Mouse (Mus musculus): ENCODE measurements around the gene Drosha. TPM values are rescaled to one million over a fixed set of nuclear protein-coding genes. Genes with fewer than 3 reads are reported as not detected.

Drosha gene
- 47.3 TPM for polyA plus RNA-seq (2021)

GRCm38 (mm10) chr15:12824197-12824952, at the start of gene Drosha, which contains the start of gene 6030458C11Rik:
Gene Drosha (plus strand): TSS chr15:12824815.
Gene 6030458C11Rik (minus strand): TSS chr15:12824649.
- ATAC-seq = peak; percentile 100
- no peak for TF ChIP-seq CTCF (IDR thresholded peaks at IDR 0.05)
- ChIA-PET POLR2A (interaction anchor here (1.1 kb wide), 1 partner anchor 35 kb away, joined by 3 read pairs; no protein-coding TSS in a partner anchor), CTCF (interaction anchor here (0.6 to 1.0 kb wide), 2 partner anchors 32 to 54 kb away, joined by 3 to 5 read pairs; no protein-coding TSS in a partner anchor)
- H3K27me3 ChIP-seq = no peaks in the 10 kb centered on the region
- in situ Hi-C loops (cut with MboI; ENCODE audit: low pct_unique_long_range_greater_than_20kb) = loop anchor here (25.0 kb wide), 1 partner anchor 637 kb away; no protein-coding TSS in a partner anchor
- peak; percentile 98 for DNase-seq (ENCODE audit: low read depth, low spot score)

- no peak for TF ChIP-seq CTCF (IDR thresholded peaks at IDR 0.05)
- ATAC-seq (no peak), DNase-seq (ENCODE audit: low read depth, low spot score) (no peak)
- POLR2A ChIA-PET = interaction anchor here (0.6 kb wide), 1 partner anchor 980 kb away, joined by 3 read pairs; no protein-coding TSS in a partner anchor
- H3K27me3 ChIP-seq = peaks cover 34% of the 10 kb centered on the region
- in situ Hi-C loops (cut with MboI; ENCODE audit: low pct_unique_long_range_greater_than_20kb) = no loop called here
- CTCF ChIA-PET = no interaction called here
Observed at GRCm38 (mm10) chr15:12781296-12781695, 43.3 kb upstream of the Drosha start.

GRCm38 (mm10) chr15:12781729-12782326, 42.8 kb upstream of the Drosha start:
- TF ChIP-seq CTCF (IDR thresholded peaks at IDR 0.05) = no peak
- no peak for DNase-seq (ENCODE audit: low read depth, low spot score)
- H3K27me3 ChIP-seq = peaks cover 34% of the 10 kb centered on the region
- CTCF ChIA-PET = no interaction called here
- in situ Hi-C loops (cut with MboI; ENCODE audit: low pct_unique_long_range_greater_than_20kb) = no loop called here
- ATAC-seq = no peak
- POLR2A ChIA-PET = interaction anchor here (0.6 kb wide), 1 partner anchor 980 kb away, joined by 3 read pairs; no protein-coding TSS in a partner anchor

GRCm38 (mm10) chr15:12788536-12788935, 36.1 kb upstream of the Drosha start:
- ATAC-seq (no peak), DNase-seq (ENCODE audit: low read depth, low spot score) (no peak)
- ChIA-PET CTCF (no interaction called here), POLR2A (no interaction called here)
- H3K27me3 ChIP-seq = peaks cover 21% of the 10 kb centered on the region
- peak; percentile 5 for TF ChIP-seq CTCF (IDR thresholded peaks at IDR 0.05)
- in situ Hi-C loops (cut with MboI; ENCODE audit: low pct_unique_long_range_greater_than_20kb) = no loop called here

- in situ Hi-C loops (cut with MboI; ENCODE audit: low pct_unique_long_range_greater_than_20kb) = no loop called here
- peaks cover 18% of the 10 kb centered on the region for H3K27me3 ChIP-seq
- CTCF ChIA-PET = interaction anchor here (1.4 kb wide), 1 partner anchor 203 kb away, joined by 3 read pairs; no protein-coding TSS in a partner anchor
- DNase-seq (ENCODE audit: low read depth, low spot score) (no peak), ATAC-seq (no peak)
- TF ChIP-seq CTCF (IDR thresholded peaks at IDR 0.05) = no peak
- POLR2A ChIA-PET = no interaction called here
Observed at GRCm38 (mm10) chr15:12789406-12789867, 35.2 kb upstream of the Drosha start.

- CTCF ChIA-PET = interaction anchor here (0.7 to 1.5 kb wide), 4 partner anchors 30 to 428 kb away, joined by 3 read pairs; no protein-coding TSS in a partner anchor
- no peak for TF ChIP-seq CTCF (IDR thresholded peaks at IDR 0.05)
- no peak for ATAC-seq
- in situ Hi-C loops (cut with MboI; ENCODE audit: low pct_unique_long_range_greater_than_20kb) = loop anchor here (10.0 kb wide), 1 partner anchor 820 kb away; no protein-coding TSS in a partner anchor
- H3K27me3 ChIP-seq = peaks cover 18% of the 10 kb centered on the region
- POLR2A ChIA-PET = no interaction called here
- no peak for DNase-seq (ENCODE audit: low read depth, low spot score)
Observed at GRCm38 (mm10) chr15:12794311-12794710, 30.3 kb upstream of the Drosha start.

- peak; percentile 54 for TF ChIP-seq CTCF (IDR thresholded peaks at IDR 0.05)
- CTCF ChIA-PET = interaction anchor here (1.5 kb wide), 1 partner anchor 31 kb away, joined by 3 read pairs; no protein-coding TSS in a partner anchor
- POLR2A ChIA-PET = no interaction called here
- H3K27me3 ChIP-seq = peaks cover 17% of the 10 kb centered on the region
- in situ Hi-C loops (cut with MboI; ENCODE audit: low pct_unique_long_range_greater_than_20kb) = loop anchor here (5.0 to 10.0 kb wide), 3 partner anchors 213 to 821 kb away; no protein-coding TSS in a partner anchor
- no peak for ATAC-seq
- DNase-seq (ENCODE audit: low read depth, low spot score) = peak; percentile 13
Observed at GRCm38 (mm10) chr15:12795457-12795894, 29.1 kb upstream of the Drosha start.

- no peak for ATAC-seq
- CTCF ChIA-PET = no interaction called here
- no peak for TF ChIP-seq CTCF (IDR thresholded peaks at IDR 0.05)
- H3K27me3 ChIP-seq = peaks cover 17% of the 10 kb centered on the region
- in situ Hi-C loops (cut with MboI; ENCODE audit: low pct_unique_long_range_greater_than_20kb) = loop anchor here (5.0 to 10.0 kb wide), 3 partner anchors 214 to 821 kb away; no protein-coding TSS in a partner anchor
- POLR2A ChIA-PET = no interaction called here
- DNase-seq (ENCODE audit: low read depth, low spot score) = no peak
Observed at GRCm38 (mm10) chr15:12795909-12796470, 28.6 kb upstream of the Drosha start.

- in situ Hi-C loops (cut with MboI; ENCODE audit: low pct_unique_long_range_greater_than_20kb) = loop anchor here (5.0 to 10.0 kb wide), 3 partner anchors 216 to 823 kb away; no protein-coding TSS in a partner anchor
- ATAC-seq (no peak), DNase-seq (ENCODE audit: low read depth, low spot score) (no peak)
- POLR2A ChIA-PET = no interaction called here
- TF ChIP-seq CTCF (IDR thresholded peaks at IDR 0.05) = no peak
- CTCF ChIA-PET = no interaction called here
- peaks cover 3% of the 10 kb centered on the region for H3K27me3 ChIP-seq
Observed at GRCm38 (mm10) chr15:12798043-12798442, 26.6 kb upstream of the Drosha start.
